Mouse (Mus musculus) 3134 (cell line): ENCODE measurements around the gene Cdk10.
A peak's percentile ranks its signal among the peaks of the same experiment; 100 is the strongest.

Experiments
- DNase-seq: peaks from one replicate; pipeline ENCODE4 v3.0.0-alpha.2; 2011; ENCODE audit warnings: low spot score; ENCODE audit not compliant: insufficient read length; ENCODE audit errors: extremely low read depth

Gene Cdk10

DNA sequence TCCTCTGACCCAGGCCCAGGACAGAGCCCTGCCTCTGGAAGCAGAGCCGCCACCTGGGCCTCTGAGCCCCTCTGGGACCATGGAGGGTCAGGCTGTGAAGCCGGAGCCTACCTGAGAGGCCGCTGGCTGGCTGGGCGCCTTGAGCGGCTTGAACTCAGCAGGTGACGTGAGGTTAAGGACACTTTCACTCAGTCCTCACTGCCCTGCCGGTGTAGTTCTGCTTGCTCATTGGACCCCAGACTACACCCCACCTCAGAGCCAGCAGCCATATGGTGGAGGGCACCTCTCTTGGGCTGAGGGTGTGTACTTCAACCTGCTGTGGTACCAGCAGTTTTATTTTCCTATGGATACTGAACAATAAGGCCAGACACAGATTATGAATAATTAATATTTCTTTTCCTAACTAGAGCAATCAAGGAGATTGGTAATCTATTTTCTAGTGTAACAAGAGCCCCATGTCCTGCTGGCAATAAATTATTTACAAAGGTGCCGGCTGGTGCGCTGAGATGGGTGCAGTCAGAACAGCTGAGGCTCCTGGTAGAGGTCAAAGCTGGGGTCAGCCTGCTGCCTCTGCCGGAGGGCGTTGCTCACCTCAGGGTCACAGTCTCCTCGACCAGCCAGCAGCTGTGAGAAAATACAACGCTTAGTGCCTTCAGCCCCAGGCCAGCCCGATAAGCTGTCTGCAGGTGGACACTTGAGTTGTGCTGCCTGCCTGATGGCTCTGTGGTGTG, 43.4 kb downstream of the Cdk10 start:
- DNase-seq, result no peak

GRCm38 (mm10) chr8:123271147-123271546, 46.5 kb downstream of the Cdk10 start:
- no peak for DNase-seq

- no peak for DNase-seq
Observed at GRCm38 (mm10) chr8:123271901-123272300, 47.3 kb downstream of the Cdk10 start.

DNA sequence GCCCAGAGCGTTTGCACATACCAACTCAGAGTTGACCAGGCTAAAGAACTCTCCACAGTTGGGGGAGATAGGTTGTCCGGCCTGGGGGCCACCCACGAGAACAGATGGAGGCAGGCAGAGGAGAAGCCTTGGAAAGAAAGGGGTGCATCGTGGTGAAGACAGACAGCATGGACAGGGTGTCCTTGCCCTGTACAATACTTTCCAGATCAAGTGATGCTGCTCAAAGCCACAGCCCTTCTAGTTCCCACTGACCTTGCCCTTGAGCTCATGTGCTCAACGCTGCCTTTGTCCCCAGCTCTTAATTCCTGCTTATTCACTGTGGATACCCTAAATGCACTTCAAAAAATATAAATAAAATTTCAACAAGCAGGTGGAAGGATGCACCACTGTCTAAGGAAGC, 49.8 kb downstream of the Cdk10 start:
- no peak for DNase-seq

- DNase-seq, result no peak
Observed at GRCm38 (mm10) chr8:123275096-123275495, 50.5 kb downstream of the Cdk10 start.

GRCm38 (mm10) chr8:123278445-123278844, 53.8 kb downstream of the Cdk10 start:
- peak; percentile 47 for DNase-seq

DNA sequence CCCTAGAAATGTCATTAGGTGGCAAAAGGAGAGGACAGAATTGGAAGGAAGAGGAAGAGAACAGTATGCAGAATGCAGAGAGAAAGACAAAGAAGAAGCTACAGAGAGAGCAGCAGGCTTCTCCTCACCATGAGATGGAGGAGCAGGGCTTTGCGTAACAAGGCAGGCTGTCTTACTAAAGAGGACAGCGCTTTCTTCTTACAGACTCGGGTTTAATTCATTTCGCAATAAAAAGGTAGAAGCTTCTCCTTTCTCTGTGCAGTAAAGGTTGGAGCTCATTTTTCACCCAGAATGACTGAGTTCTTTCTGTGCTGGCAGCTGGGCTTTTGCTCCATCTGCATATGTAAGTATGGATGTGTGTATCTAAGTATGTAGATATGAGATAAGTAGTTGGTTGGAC, 55.2 kb downstream of the Cdk10 start:
- DNase-seq, result no peak

- DNase-seq, result no peak
Observed at GRCm38 (mm10) chr8:123280302-123281094, 55.9 kb downstream of the Cdk10 start.
